Mouse (Mus musculus): ENCODE measurements around the gene Whamm. TPM values are rescaled to one million over a fixed set of nuclear protein-coding genes. Genes with fewer than 3 reads are reported as not detected.

Whamm gene
- total and polyA plus RNA-seq, 2 experiments from 2014 or later = 5.4 to 6.2 TPM

DNA sequence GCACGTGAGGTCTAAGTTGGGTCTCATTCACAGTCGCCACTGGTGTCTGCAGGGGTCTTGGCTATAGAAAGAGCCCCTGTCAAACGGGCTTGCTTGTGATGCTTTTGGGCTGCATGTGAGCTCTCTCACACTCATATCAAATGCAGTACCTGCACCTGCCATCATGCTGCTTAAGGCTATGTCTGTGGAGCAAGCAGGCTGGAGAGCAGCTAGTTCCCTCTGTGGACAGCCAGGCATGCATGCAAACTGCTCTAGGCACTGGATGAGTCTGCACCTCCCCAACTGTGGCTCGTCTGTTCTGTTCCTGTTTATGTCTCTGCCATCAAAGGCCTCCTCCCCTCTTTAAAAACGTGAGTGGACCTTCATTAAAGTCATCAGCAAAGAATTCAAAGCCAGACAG is 35.4 kb downstream of the Whamm start:
- H3K27me3 ChIP-seq (ENCODE audit: insufficient read depth, low read length) = no peaks in the 10 kb centered on the region
- 66% methylated on average over 5 of the region's 5 CpGs for WGBS
- H3K4me3 ChIP-seq (ENCODE audit: low read depth, low read length) = no peak overlapping the region
- no peak for TF ChIP-seq CTCF (IDR thresholded peaks at IDR 0.05)
- H3K4me2 ChIP-seq (ENCODE audit: low read depth, low read length, poor library complexity, severe bottlenecking) = no peak overlapping the region
- no peak for DNase-seq (ENCODE audit: low spot score)
- H3K4me1 ChIP-seq (ENCODE audit: insufficient read depth, low read length) = no peaks in the 10 kb centered on the region
- no peak overlapping the region for H3K9ac ChIP-seq (replicated peaks; ENCODE audit: low read length, poor library complexity, severe bottlenecking)
- H3K9me3 ChIP-seq (ENCODE audit: low read length) = no peaks in the 10 kb centered on the region
- H3K36me3 ChIP-seq (ENCODE audit: insufficient read depth, low read length) = peaks cover 9% of the 10 kb centered on the region; the same call in 1 of the 2 replicates
- no peak for ATAC-seq (ENCODE audit: low FRiP score)
- no peak overlapping the region for H3K27ac ChIP-seq (ENCODE audit: low read depth, low read length)

DNA sequence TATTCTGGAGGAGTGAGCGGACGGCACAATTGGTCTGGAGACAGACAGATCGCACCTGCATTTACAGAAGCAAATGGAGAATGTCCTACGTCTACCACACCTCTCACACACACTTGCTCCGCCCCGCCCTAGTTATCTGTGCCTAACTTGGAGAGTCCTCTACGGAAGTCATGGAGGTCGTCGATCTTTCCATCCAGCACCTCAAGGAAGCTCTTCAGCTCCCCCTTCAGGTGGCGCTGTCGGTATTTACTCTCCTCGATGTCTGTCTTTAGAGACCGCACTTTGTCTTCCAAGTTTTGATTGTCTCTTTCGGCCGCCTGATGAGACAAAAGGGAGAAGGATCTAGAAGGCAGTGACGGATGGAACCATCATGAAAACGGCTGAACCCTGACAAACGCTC is 39.1 kb downstream of the Whamm start:
- DNase-seq (ENCODE audit: low spot score) = peak; percentile 37
- peak; percentile 45 for TF ChIP-seq CTCF (IDR thresholded peaks at IDR 0.05)
- Histone ChIP-seq H3K4me3 (ENCODE audit: low read depth, low read length) (no peak overlapping the region), H3K9me3 (ENCODE audit: low read length) (no peaks in the 10 kb centered on the region), H3K27me3 (ENCODE audit: insufficient read depth, low read length) (no peaks in the 10 kb centered on the region), H3K27ac (ENCODE audit: low read depth, low read length) (no peak overlapping the region), H3K36me3 (ENCODE audit: insufficient read depth, low read length) (peaks cover 9% of the 10 kb centered on the region; the same call in 1 of the 2 replicates), H3K9ac (replicated peaks; ENCODE audit: low read length, poor library complexity, severe bottlenecking) (no peak overlapping the region), H3K4me2 (ENCODE audit: low read depth, low read length, poor library complexity, severe bottlenecking) (no peak overlapping the region), H3K4me1 (ENCODE audit: insufficient read depth, low read length) (no peaks in the 10 kb centered on the region)
- no peak for ATAC-seq (ENCODE audit: low FRiP score)
- WGBS = 67% methylated on average over 18 of the region's 18 CpGs

DNA sequence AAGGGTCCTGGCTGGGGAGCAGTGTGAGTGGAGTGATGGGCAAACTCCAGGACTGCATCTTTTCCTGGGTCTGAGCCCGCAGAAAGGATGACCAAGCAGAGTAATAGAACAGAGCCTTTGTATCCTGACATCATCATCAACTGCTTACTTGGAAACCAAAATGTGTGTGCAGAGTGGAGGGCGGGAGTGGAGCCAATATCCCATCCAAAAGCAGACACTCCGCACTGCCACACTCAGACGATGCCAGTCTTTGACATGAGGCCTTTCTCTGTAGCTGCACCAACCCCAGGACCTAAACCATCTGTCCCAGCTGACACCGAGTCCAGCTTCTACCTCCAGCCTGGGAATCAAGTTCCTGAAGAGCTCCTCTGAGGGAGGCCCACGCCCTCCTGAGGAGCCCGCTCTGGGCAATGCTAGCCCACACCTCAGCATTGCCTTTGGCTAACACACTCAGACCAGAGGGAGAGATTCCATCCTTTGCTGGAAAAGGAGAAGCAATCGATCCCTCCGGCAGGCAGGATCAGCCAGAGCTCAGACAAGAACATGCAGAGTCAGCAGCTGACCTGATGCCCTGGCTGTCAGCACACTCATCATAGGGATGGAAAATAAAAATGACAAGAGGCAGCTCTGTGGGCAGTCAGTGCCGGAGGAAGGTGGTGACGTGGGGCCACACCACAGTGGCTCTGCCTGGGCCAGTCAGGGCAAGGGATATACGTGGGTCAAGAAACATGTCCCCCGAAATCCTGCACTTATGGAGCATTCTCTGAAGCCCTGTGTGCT is 42.0 kb downstream of the Whamm start:
- DNase-seq (ENCODE audit: low spot score) (no peak), ATAC-seq (ENCODE audit: low FRiP score) (no peak)
- H3K9ac ChIP-seq (replicated peaks; ENCODE audit: low read length, poor library complexity, severe bottlenecking) = no peak overlapping the region
- WGBS = 87% methylated on average over 13 of the region's 13 CpGs
- no peaks in the 10 kb centered on the region for H3K9me3 ChIP-seq (ENCODE audit: low read length)
- H3K27me3 ChIP-seq (ENCODE audit: insufficient read depth, low read length) = no peaks in the 10 kb centered on the region
- no peak overlapping the region for H3K4me3 ChIP-seq (ENCODE audit: low read depth, low read length)
- TF ChIP-seq CTCF (IDR thresholded peaks at IDR 0.05) = no peak
- no peaks in the 10 kb centered on the region for H3K4me1 ChIP-seq (ENCODE audit: insufficient read depth, low read length)
- peaks cover 9% of the 10 kb centered on the region; the same call in 1 of the 2 replicates for H3K36me3 ChIP-seq (ENCODE audit: insufficient read depth, low read length)
- H3K27ac ChIP-seq (ENCODE audit: low read depth, low read length) = no peak overlapping the region
- no peak overlapping the region for H3K4me2 ChIP-seq (ENCODE audit: low read depth, low read length, poor library complexity, severe bottlenecking)

DNA sequence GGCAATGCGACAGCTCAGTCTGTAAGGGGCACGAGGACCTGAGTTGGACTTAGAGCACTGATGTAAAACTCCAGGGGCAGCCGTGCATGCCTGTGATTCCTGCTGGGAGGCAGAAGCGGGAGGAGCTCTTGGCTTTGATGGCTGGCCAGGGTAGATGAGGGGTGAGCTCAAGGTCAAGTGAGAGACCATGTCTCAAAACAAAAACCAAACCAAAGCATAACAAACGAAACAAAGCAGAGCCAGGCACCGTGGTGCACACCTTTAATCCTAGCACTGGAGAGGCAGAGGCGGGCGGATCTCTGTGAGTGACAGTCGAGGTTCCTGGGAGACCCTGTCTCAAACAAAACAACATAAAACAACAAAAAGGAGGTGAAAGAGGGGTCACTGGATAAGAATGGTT is 44.0 kb downstream of the Whamm start:
- no peak for ATAC-seq (ENCODE audit: low FRiP score)
- H3K9me3 ChIP-seq (ENCODE audit: low read length) = no peaks in the 10 kb centered on the region
- 60% methylated on average over 9 of the region's 9 CpGs for WGBS
- H3K27ac ChIP-seq (ENCODE audit: low read depth, low read length) = no peak overlapping the region
- peaks cover 6% of the 10 kb centered on the region; the same call in 1 of the 2 replicates for H3K36me3 ChIP-seq (ENCODE audit: insufficient read depth, low read length)
- DNase-seq (ENCODE audit: low spot score) = no peak
- no peak for TF ChIP-seq CTCF (IDR thresholded peaks at IDR 0.05)
- no peak overlapping the region for H3K4me2 ChIP-seq (ENCODE audit: low read depth, low read length, poor library complexity, severe bottlenecking)
- H3K4me1 ChIP-seq (ENCODE audit: insufficient read depth, low read length) = no peaks in the 10 kb centered on the region
- no peak overlapping the region for H3K9ac ChIP-seq (replicated peaks; ENCODE audit: low read length, poor library complexity, severe bottlenecking)
- no peaks in the 10 kb centered on the region for H3K27me3 ChIP-seq (ENCODE audit: insufficient read depth, low read length)
- no peak overlapping the region for H3K4me3 ChIP-seq (ENCODE audit: low read depth, low read length)

DNA sequence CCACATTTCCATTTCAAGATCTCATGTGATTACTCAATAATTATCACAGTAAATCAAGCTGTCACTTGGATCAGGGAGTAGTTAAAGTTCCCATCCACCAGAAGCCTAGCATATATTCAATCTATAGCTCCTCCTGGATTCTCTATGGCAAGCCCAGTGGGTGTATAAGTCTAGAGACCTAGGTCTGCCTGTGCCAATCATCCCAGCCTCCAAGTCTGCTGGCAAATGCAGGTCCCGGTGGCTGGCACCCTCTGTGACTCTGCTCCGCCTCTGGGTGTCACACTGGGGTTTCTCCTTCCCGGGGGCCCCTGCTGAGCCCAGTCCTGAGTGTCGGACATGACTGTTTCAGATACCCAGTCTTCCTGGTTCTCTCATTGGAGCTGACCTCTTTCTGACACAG is 51.7 kb downstream of the Whamm start:
- no peak overlapping the region for H3K27ac ChIP-seq (ENCODE audit: low read depth, low read length)

DNA sequence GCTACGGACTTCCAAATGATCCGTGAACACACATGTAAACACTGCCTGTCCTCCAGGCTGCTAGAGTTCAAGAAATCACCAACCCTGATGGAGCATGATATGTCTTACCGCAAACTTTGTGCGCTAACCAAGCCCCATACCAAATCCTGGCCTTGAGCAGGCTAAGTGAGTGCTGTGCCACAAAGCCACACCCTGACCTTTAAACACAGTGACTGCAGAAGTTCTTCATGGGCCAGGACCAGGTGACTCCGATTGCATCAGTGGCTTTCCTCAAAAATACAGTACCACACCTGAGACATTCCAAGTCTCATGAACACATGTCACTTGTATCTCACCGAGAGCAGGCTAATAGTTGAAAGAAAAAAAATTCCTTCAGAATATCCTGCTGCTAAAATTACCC is 52.7 kb downstream of the Whamm start:
- Histone ChIP-seq H3K4me2 (ENCODE audit: low read depth, low read length, poor library complexity, severe bottlenecking) (no peak overlapping the region), H3K9ac (replicated peaks; ENCODE audit: low read length, poor library complexity, severe bottlenecking) (no peak overlapping the region), H3K27ac (ENCODE audit: low read depth, low read length) (no peak overlapping the region), H3K27me3 (ENCODE audit: insufficient read depth, low read length) (no peaks in the 10 kb centered on the region), H3K9me3 (ENCODE audit: low read length) (no peaks in the 10 kb centered on the region), H3K4me3 (ENCODE audit: low read depth, low read length) (no peak overlapping the region), H3K4me1 (ENCODE audit: insufficient read depth, low read length) (no peaks in the 10 kb centered on the region), H3K36me3 (ENCODE audit: insufficient read depth, low read length) (no peaks in the 10 kb centered on the region)
- no peak for TF ChIP-seq CTCF (IDR thresholded peaks at IDR 0.05)
- ATAC-seq (ENCODE audit: low FRiP score) = no peak
- 84% methylated on average over 6 of the region's 6 CpGs for WGBS
- no peak for DNase-seq (ENCODE audit: low spot score)

More for the DNA sequence above, 51.7 kb downstream of the Whamm start:
- H3K4me1 ChIP-seq (ENCODE audit: insufficient read depth, low read length) = no peaks in the 10 kb centered on the region
- no peak for ATAC-seq (ENCODE audit: low FRiP score)
- no peaks in the 10 kb centered on the region for H3K27me3 ChIP-seq (ENCODE audit: insufficient read depth, low read length)
- no peak overlapping the region for H3K9ac ChIP-seq (replicated peaks; ENCODE audit: low read length, poor library complexity, severe bottlenecking)
- no peak overlapping the region for H3K4me3 ChIP-seq (ENCODE audit: low read depth, low read length)
- no peak overlapping the region for H3K4me2 ChIP-seq (ENCODE audit: low read depth, low read length, poor library complexity, severe bottlenecking)
- no peak for TF ChIP-seq CTCF (IDR thresholded peaks at IDR 0.05)
- no peak for DNase-seq (ENCODE audit: low spot score)
- H3K36me3 ChIP-seq (ENCODE audit: insufficient read depth, low read length) = no peaks in the 10 kb centered on the region
- no peaks in the 10 kb centered on the region for H3K9me3 ChIP-seq (ENCODE audit: low read length)
- WGBS = 85% methylated on average over 4 of the region's 4 CpGs
